Mouse (Mus musculus) liver, embryonic 14.5 days (tissue): ENCODE measurements at regions not wholly inside any gene's neighbourhood (a gene's known extent, or its start where the extent isn't known, plus 50 kb on each side); places are given as distances from the start of the nearest gene placed in this dataset.

Experiments used
- ATAC-seq: fragments of 200-750 bp; cut with Nextera tagmentation; 2 replicates; pipeline ENCODE4 v1.8.0; 2017; ENCODE audit warnings: moderate number of reproducible peaks, mild to moderate bottlenecking, moderate library complexity; ENCODE audit not compliant: insufficient read depth
- DNase-seq, 3 experiments: peaks; one replicate each; pipeline ENCODE4 v3.0.0-alpha.2; 2012 to 2013; ENCODE audit warnings: low read depth in 3 of 3, low spot score in 3 of 3
- H3K27ac ChIP-seq: fragments of 300-500 bp; sonication (generic); 2 replicates; pipeline ENCODE4 v1.5.1; 2014; ENCODE audit warnings: moderate library complexity, mild to moderate bottlenecking, control low read depth, inconsistent platforms
- H3K27me3 ChIP-seq: fragments of 300-500 bp; sonication (generic); 2 replicates; pipeline ENCODE4 v1.6.1; 2014; ENCODE audit warnings: mild to moderate bottlenecking, low read length, moderate library complexity; ENCODE audit not compliant: control insufficient read depth, insufficient read depth
- H3K36me3 ChIP-seq: fragments of 300-500 bp; sonication (generic); replicated peaks from 2 replicates; pipeline ENCODE4 v1.6.1; 2014; ENCODE audit warnings: low read depth; ENCODE audit not compliant: control insufficient read depth, insufficient read depth
- H3K4me1 ChIP-seq, 2 experiments: fragments of 200-500 bp in 1 of 2; fragments of 300-500 bp in 1 of 2; sonication (generic) in 1 of 2; replicated peaks; 2 replicates each; pipeline ENCODE4 v1.6.1; 2012 to 2014; ENCODE audit warnings: antibody characterized with exemption in 1 of 2, inconsistent platforms in 1 of 2, low read length in 1 of 2; ENCODE audit not compliant: control insufficient read depth in 2 of 2, insufficient read depth in 2 of 2
- H3K4me2 ChIP-seq: fragments of 300-500 bp; sonication (generic); 2 replicates; pipeline ENCODE4 v1.6.1; 2014; ENCODE audit warnings: low read depth, mild to moderate bottlenecking, control low read depth, moderate library complexity
- H3K4me3 ChIP-seq, 2 experiments: fragments of 200-500 bp in 1 of 2; fragments of 300-500 bp in 1 of 2; sonication (generic) in 1 of 2; 2 replicates each; pipeline ENCODE4 v1.5.1; 2012 to 2014; ENCODE audit warnings: low read depth in 2 of 2, low read length in 2 of 2, mild to moderate bottlenecking in 2 of 2, control low read depth in 1 of 2, inconsistent platforms in 1 of 2, moderate library complexity in 1 of 2; ENCODE audit not compliant: insufficient read depth in 1 of 2
- H3K9ac ChIP-seq: fragments of 300-500 bp; sonication (generic); replicated peaks from 2 replicates; pipeline ENCODE4 v1.6.1; 2014; ENCODE audit warnings: mild to moderate bottlenecking, control low read depth, moderate library complexity
- H3K9me3 ChIP-seq: fragments of 300-500 bp; sonication (generic); 2 replicates; pipeline ENCODE4 v1.6.1; 2016; ENCODE audit warnings: low read length, mixed read lengths; ENCODE audit not compliant: control insufficient read depth
- CTCF ChIP-seq: IDR thresholded peaks from 2 replicates; pipeline ENCODE4 v1.5.1; 2016; ENCODE audit warnings: antibody characterized with exemption, low read depth, control low read depth
- EP300 ChIP-seq: IDR thresholded peaks from 2 replicates; pipeline ENCODE4 v1.6.1; 2016; ENCODE audit warnings: antibody characterized with exemption, low read depth
- WGBS: fragments of 180-500 bp; shearing (Covaris S2); extraction: QIAGEN DNeasy Blood & Tissue Kit; methylation state at CpG from one replicate; pipeline ENCODE4 v1.1.7; 2014; ENCODE audit not compliant: insufficient replicate concordance; 5-methylcytosine and 5-hydroxymethylcytosine counted together

DNA sequence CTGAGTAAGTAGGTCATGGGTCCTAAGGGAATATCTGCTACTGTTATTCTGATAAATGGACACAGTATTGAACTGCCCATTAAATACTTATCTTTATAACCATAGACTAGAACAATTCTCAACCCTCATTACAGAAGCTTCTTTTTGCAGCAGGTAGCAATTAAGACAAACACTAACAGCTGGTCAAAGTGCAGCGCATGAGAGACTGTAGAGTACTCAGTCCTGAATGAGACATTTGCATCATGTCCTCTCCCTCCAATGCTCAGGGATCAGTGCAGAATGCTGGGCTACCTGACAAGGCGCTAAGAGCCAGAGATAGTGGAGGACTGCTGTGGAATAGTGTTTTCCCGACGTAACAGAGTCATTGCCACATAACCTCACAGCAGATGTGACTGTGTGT lies 162.5 kb upstream of the Prep start:
- Histone ChIP-seq H3K4me3 (no peak overlapping the region), H3K9ac (no peak overlapping the region), H3K27ac (no peak overlapping the region), H3K36me3 (no peaks in the 10 kb centered on the region), H3K4me1 (no peaks in the 10 kb centered on the region), H3K27me3 (no peaks in the 10 kb centered on the region), H3K9me3 (no peaks in the 10 kb centered on the region), H3K4me2 (no peak overlapping the region)
- DNase-seq, result no peak
- 72% methylated on average over 4 of the region's 4 CpGs for WGBS
- no peak for ATAC-seq
- no peak for TF ChIP-seq CTCF

DNA sequence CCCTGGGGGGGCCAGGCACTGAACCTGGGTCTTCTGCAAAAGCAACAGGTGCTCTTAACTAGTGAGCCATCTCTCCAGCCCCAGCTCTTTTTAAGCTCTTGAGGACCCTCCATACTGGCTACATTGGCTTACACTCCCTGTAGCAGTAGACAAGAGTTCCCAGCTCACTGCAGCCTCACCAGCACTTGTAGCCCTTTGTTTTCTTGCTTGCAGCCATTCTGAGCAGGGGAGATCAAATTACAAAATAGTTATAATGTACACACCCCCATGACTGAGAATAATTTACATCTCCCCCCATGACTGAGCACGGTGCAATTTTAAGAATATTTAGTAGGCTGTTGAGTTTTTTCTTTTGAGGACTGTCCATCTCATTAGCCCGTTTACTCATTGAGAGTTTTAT lies 165.8 kb upstream of the Prep start:
- H3K9me3 ChIP-seq, result no peaks in the 10 kb centered on the region
- DNase-seq (no peak), ATAC-seq (no peak)
- 59% methylated on average over 2 of the region's 2 CpGs for WGBS
- H3K4me1 ChIP-seq, result no peaks in the 10 kb centered on the region
- H3K27ac ChIP-seq, result no peak overlapping the region
- H3K27me3 ChIP-seq, result no peaks in the 10 kb centered on the region
- no peak overlapping the region for H3K4me3 ChIP-seq
- no peak overlapping the region for H3K9ac ChIP-seq
- H3K4me2 ChIP-seq, result no peak overlapping the region
- H3K36me3 ChIP-seq, result no peaks in the 10 kb centered on the region
- TF ChIP-seq CTCF (no peak), EP300 (no peak)

DNA sequence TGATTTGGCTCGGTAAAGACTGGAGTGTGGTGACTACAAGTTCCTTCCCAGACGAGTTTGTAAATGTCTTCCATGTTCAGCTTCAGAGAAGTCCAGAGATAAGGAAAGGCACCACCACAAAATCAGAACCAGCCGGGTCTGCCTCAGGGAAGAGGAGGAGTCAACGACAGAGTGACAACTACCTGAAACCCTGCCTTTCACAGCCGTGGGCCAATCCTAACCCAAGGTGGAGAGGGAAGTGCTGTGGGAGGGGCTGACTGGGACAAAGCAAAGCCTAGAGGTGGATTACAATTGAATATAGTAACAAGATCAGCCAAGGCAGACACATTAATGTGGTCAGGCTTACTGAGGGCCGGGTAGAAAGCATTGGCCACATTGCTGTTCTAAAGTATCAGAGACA lies 174.9 kb upstream of the Prep start:
- Histone ChIP-seq H3K27me3 (no peaks in the 10 kb centered on the region), H3K9me3 (no peaks in the 10 kb centered on the region)

DNA sequence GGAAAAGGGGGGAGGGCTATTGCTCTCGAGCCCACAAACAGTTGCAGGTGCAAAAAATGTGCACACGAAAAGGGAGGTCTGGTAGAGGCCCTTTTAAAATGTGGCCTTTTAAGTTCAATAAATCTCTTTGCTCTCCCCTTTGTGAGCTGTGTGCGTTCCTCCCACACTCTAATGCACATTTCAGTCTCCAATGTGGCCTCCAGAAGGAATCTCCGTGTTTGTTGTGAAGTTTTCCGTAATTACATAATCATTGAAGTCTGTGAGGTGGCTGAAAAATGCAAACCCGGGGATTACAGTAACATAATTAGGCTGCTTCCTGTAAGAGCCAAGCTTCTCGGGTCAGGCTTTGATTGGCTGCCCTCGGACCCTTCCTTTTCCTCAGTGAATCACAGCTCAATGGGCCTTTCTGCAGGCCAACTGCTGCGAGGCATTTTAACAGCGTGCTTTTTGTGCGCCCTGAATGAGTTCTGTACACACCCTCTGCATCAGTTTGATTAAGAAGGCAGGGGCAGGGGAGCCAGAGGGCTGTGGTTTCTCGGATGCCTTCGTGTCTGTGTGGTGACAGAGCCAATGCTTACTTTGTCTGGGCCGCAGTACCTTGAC lies 179.8 kb upstream of the Prep start:
- Histone ChIP-seq H3K27ac (no peak overlapping the region), H3K36me3 (no peaks in the 10 kb centered on the region), H3K27me3 (no peaks in the 10 kb centered on the region), H3K9me3 (no peaks in the 10 kb centered on the region), H3K4me3 (no peak overlapping the region), H3K9ac (no peak overlapping the region), H3K4me1 (no peaks in the 10 kb centered on the region), H3K4me2 (no peak overlapping the region)
- ATAC-seq (no peak), DNase-seq (no peak)
- no peak for TF ChIP-seq EP300
- no peak for TF ChIP-seq CTCF
- WGBS, result 43% methylated on average over 14 of the region's 14 CpGs

More for the DNA sequence above, 174.9 kb upstream of the Prep start:
- ATAC-seq (no peak), DNase-seq (no peak)
- Histone ChIP-seq H3K4me2 (no peak overlapping the region), H3K4me1 (no peaks in the 10 kb centered on the region), H3K4me3 (no peak overlapping the region), H3K9ac (no peak overlapping the region), H3K36me3 (no peaks in the 10 kb centered on the region), H3K27ac (no peak overlapping the region)
- no peak for TF ChIP-seq EP300
- 34% methylated on average over 6 of the region's 6 CpGs for WGBS

DNA sequence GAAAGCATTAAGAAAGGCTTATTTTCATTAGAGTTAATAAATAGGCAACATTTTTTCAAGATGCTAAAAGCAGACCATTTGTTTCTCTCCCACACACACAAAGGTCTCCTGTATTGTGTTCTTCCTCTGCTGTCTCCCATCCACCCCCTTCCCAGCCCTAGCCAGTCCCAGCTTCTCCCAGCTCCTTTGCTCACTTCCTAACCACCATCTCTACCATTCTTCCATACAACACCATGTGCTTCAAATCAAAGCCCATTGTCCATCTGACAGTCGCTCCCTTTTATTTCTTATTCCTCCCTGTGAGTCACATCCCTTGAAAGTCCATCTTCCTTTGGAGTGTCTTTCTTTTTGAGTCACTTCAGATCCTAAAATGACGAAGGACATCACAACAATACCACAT lies 185.0 kb upstream of the Prep start:
- ATAC-seq, result no peak
- no peak for DNase-seq
- H3K4me3 ChIP-seq, result no peak overlapping the region
- H3K9ac ChIP-seq, result no peak overlapping the region
- H3K27ac ChIP-seq, result no peak overlapping the region
- H3K4me1 ChIP-seq, result no peaks in the 10 kb centered on the region
- WGBS, result 39% methylated on average over 2 of the region's 2 CpGs
- H3K4me2 ChIP-seq, result no peak overlapping the region
- H3K27me3 ChIP-seq, result no peaks in the 10 kb centered on the region
- H3K36me3 ChIP-seq, result no peaks in the 10 kb centered on the region
- no peaks in the 10 kb centered on the region for H3K9me3 ChIP-seq
- TF ChIP-seq EP300 (no peak), CTCF (no peak)
